Mouse (Mus musculus) bone marrow macrophage, adult 2 months (primary cell): Measurements from ENCODE around the gene Slc22a16.

Experiments used
- CTCF ChIP-seq: IDR thresholded peaks from 2 replicates; pipeline ENCODE4 v1.5.1; 2012; ENCODE audit warnings: low read depth, mild to moderate bottlenecking, low read length, moderate library complexity
- POLR2A ChIP-seq: IDR thresholded peaks from 2 replicates; pipeline ENCODE4 v1.6.1; 2012; ENCODE audit warnings: mild to moderate bottlenecking, low read depth, low read length, borderline replicate concordance

GRCm38 (mm10) chr10:40645346-40645745, 75.2 kb downstream of the Slc22a16 start:
- TF ChIP-seq POLR2A, result no peak
- TF ChIP-seq CTCF, result no peak
